Comparison of ENCODE assay signal across 9 mouse cellular contexts in the genomic region with DNA sequence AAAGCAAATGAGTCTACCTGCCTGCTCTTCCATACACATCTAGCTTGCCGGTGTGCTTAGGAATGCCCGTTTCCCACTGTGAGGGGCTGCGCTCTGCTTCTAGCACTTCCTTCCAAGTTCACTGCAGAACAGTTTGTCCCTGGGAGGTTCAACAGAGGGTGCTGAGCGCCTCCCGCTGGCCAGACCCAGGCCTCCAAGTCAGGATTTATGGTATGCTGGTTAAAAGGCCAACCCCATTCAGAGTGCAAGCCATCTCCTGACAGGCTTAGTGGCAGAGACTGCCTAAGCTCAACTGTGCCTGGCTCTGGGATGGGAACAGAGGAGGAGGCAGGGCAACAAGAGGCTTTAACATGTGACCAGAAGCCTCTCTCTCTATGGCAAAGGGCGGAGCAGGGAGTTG.
A peak's percentile ranks its signal among the peaks of the same experiment; 100 is the strongest.
DNase-seq lines count a peak whose midpoint lies in the region; ATAC-seq and TF ChIP-seq lines count a peak whose summit lies in the region.
"Had no signal": no experiment of that assay in that cellular context is flagged by ENCODE, and none has a peak within 500 bp of the region (broad histone marks: within the 10 kb centered on the region; RNA-seq: fewer than 3 reads in every experiment).

No protein-coding gene starts in this region.

- H3K36me3 ChIP-seq in heart, postnatal 0 days (replicated peaks; ENCODE audit: control insufficient read depth, insufficient read depth, low read length): no peaks in the 10 kb centered on the region

- TF ChIP-seq POLR2A in olfactory bulb, adult 2 months (IDR thresholded peaks at IDR 0.05; ENCODE audit: insufficient read depth, low read depth, low read length): no peak

- TF ChIP-seq EP300 in heart, postnatal 0 days (IDR thresholded peaks at IDR 0.05; ENCODE audit: low read depth): 0 out of 2 replicates have a peak, but pooled peaks have one; percentile 57

- H3K9ac ChIP-seq in heart, postnatal 0 days (replicated peaks; ENCODE audit: low read depth, low read length): no peak overlapping the region
- H3K9ac ChIP-seq: limb, embryonic 13.5 days had no signal

- H3K27me3 ChIP-seq in heart, postnatal 0 days (ENCODE audit: control insufficient read depth, insufficient read depth, low read length): no peaks in the 10 kb centered on the region
- H3K27me3 ChIP-seq: limb, embryonic 13.5 days had no signal

- H3K4me2 ChIP-seq in heart, postnatal 0 days (ENCODE audit: low read depth, low read length): no peak overlapping the region
- H3K4me2 ChIP-seq: limb, embryonic 13.5 days had no signal

- no peak overlapping the region for H3K4me3 ChIP-seq in heart, postnatal 0 days (ENCODE audit: low read depth, low read length)
- no peak overlapping the region for H3K4me3 ChIP-seq in olfactory bulb, adult 2 months (ENCODE audit: insufficient read depth, low read depth, low read length)
- H3K4me3 ChIP-seq: limb, embryonic 13.5 days had no signal

- peak; percentile 81 for TF ChIP-seq CTCF in heart, postnatal 0 days (IDR thresholded peaks at IDR 0.05; ENCODE audit: low read depth)
- TF ChIP-seq CTCF in olfactory bulb, adult 2 months (IDR thresholded peaks at IDR 0.05; ENCODE audit: insufficient read depth, low read depth, low read length): peak; percentile 37; the same call in 1 of the 2 replicates

- peaks cover 49% of the 10 kb centered on the region for H3K4me1 ChIP-seq in heart, postnatal 0 days (ENCODE audit: control insufficient read depth, insufficient read depth)
- H3K4me1 ChIP-seq in olfactory bulb, adult 2 months (ENCODE audit: control insufficient read depth, insufficient read depth, low read length): peaks cover 20% of the 10 kb centered on the region

- WGBS in heart, postnatal 0 days: 33% methylated on average over 6 of the region's 6 CpGs
- WGBS in olfactory bulb, adult 2 months: 61% methylated on average over 6 of the region's 6 CpGs

- ATAC-seq in activated CD4-positive, CD25-positive, alpha-beta regulatory T cell, adult 4 months: peak; percentile 79
- peak; percentile 75 for ATAC-seq in heart, postnatal 0 days (ENCODE audit: insufficient read depth, low read depth)
- ATAC-seq in monocyte, adult 5-6 weeks (replicated peaks; ENCODE audit: insufficient number of reproducible peaks, low FRiP score, low TSS enrichment, poor library complexity, severe bottlenecking): no peak

- no peaks in the 10 kb centered on the region for H3K9me3 ChIP-seq in heart, postnatal 0 days (replicated peaks; ENCODE audit: control insufficient read depth, low read length)
- H3K9me3 ChIP-seq: limb, embryonic 13.5 days had no signal

- peak; percentile 60 for DNase-seq in layer of hippocampus, adult 11-12 months (ENCODE audit: low spot score)
- DNase-seq in layer of hippocampus, adult 9-10 months (ENCODE audit: low spot score): no peak
- peak; percentile 66 for DNase-seq in embryo, embryonic 10 days (ENCODE audit: low spot score)
- peak; percentile 78 for DNase-seq in heart, postnatal 0 days (ENCODE audit: low spot score)
- DNase-seq in layer of hippocampus, postnatal 36 days: peak; percentile 21 to 33

- H3K27ac ChIP-seq in heart, postnatal 0 days (ENCODE audit: low read depth): peak overlapping the region; percentile 46; the same call in 1 of the 2 replicates
- H3K27ac ChIP-seq in olfactory bulb, adult 2 months (ENCODE audit: insufficient read depth, low read depth, low read length): no peak overlapping the region
- H3K27ac ChIP-seq: limb, embryonic 13.5 days had no signal
